ENCODE assay signal across 20 mouse cellular contexts in the genomic region with DNA sequence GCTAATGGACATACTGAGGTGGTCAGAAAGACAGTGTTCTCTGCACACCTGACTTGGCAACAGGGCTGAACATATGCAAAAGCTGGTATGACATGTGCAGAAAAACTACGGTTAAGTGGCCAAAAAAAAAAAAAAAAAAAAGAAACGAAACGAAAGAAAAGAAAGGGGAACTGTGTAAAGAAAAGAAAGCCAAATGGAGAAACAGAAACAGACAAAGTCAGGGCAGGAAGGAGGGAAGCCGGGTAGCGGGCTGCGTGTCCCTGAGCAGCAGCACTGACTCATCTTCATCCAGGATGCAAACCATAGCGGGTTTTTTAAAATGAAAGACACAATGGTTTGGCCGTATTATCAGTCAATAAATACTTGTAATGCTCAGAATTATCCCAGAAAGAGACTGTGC.
"Had no signal": no experiment of that assay in that cellular context is flagged by ENCODE, and none has a peak within 500 bp of the region (broad histone marks: within the 10 kb centered on the region; RNA-seq: fewer than 3 reads in every experiment).

No protein-coding gene starts in this region.

- H3K4me1 ChIP-seq: limb, embryonic 12.5 days; limb, embryonic 15.5 days; liver, embryonic 12.5 days; liver, embryonic 15.5 days; lung, embryonic 15.5 days; megakaryocyte, embryonic 14.5 days; midbrain, embryonic 10.5 days; midbrain, embryonic 13.5 days had no signal

- H3K27me3 ChIP-seq: limb, embryonic 12.5 days; limb, embryonic 15.5 days; liver, embryonic 12.5 days; liver, embryonic 15.5 days; lung, embryonic 15.5 days; megakaryocyte, embryonic 14.5 days; midbrain, embryonic 13.5 days had no signal

- DNase-seq: kidney, adult 18-20 months; kidney, adult 9 months; kidney, postnatal 14 days; kidney, postnatal 4 days; left cerebral cortex, postnatal 4 days; lung, adult 18-20 months; lung, postnatal 10 days; lung, postnatal 36 days; thymus, adult 18-20 months; thymus, postnatal 36 days had no signal

- ATAC-seq: liver, embryonic 12.5 days; midbrain, embryonic 13.5 days; midbrain, embryonic 16.5 days had no signal

- H3K4me3 ChIP-seq: left cerebral cortex, adult 2 months; limb, embryonic 12.5 days; limb, embryonic 15.5 days; liver, embryonic 12.5 days; liver, embryonic 15.5 days; lung, embryonic 15.5 days; megakaryocyte, embryonic 14.5 days; midbrain, embryonic 10.5 days; midbrain, embryonic 13.5 days had no signal

- H3K9me3 ChIP-seq: limb, embryonic 12.5 days; limb, embryonic 15.5 days; liver, embryonic 12.5 days; liver, embryonic 15.5 days; lung, embryonic 15.5 days; megakaryocyte, embryonic 14.5 days; midbrain, embryonic 10.5 days; midbrain, embryonic 13.5 days had no signal

- H3K4me2 ChIP-seq: limb, embryonic 12.5 days; limb, embryonic 15.5 days; liver, embryonic 12.5 days; liver, embryonic 15.5 days; lung, embryonic 15.5 days; midbrain, embryonic 13.5 days had no signal

- H3K9ac ChIP-seq: limb, embryonic 12.5 days; limb, embryonic 15.5 days; liver, embryonic 12.5 days; liver, embryonic 15.5 days; lung, embryonic 15.5 days; midbrain, embryonic 13.5 days had no signal

- H3K27ac ChIP-seq: left cerebral cortex, adult 2 months; limb, embryonic 12.5 days; limb, embryonic 15.5 days; liver, embryonic 12.5 days; liver, embryonic 15.5 days; lung, embryonic 15.5 days; midbrain, embryonic 10.5 days; midbrain, embryonic 13.5 days had no signal
